Mouse (Mus musculus) ES-Bruce4 (cell line): ENCODE results near the gene Gypa.

Source experiments
- CTCF ChIP-seq: IDR thresholded peaks from one replicate; pipeline ENCODE4 v1.8.1; 2011; ENCODE audit warnings: low read depth, low read length
- EP300 ChIP-seq: IDR thresholded peaks from 2 replicates; pipeline ENCODE4 v1.6.1; 2011; ENCODE audit warnings: low read depth, low read length; ENCODE audit not compliant: insufficient read depth
- POLR2A ChIP-seq: IDR thresholded peaks from one replicate; pipeline ENCODE4 v1.8.1; 2011; ENCODE audit warnings: low read length; ENCODE audit not compliant: insufficient read depth

GRCm38 (mm10) chr8:80491562-80491961, 2.0 kb upstream of the Gypa start:
- TF ChIP-seq POLR2A, result no peak
- no peak for TF ChIP-seq CTCF
- TF ChIP-seq EP300, result no peak
